Mouse (Mus musculus) bone marrow macrophage, adult 2 months (primary cell): ENCODE results near the gene Tob2. TPM values are rescaled to one million over a fixed set of nuclear protein-coding genes. Genes with fewer than 3 reads are reported as not detected.

ENCODE experiments used
- H3K27ac ChIP-seq: 2 replicates; pipeline ENCODE4 v1.5.1; 2012; ENCODE audit warnings: low read depth, low read length; ENCODE audit not compliant: insufficient read depth
- H3K4me1 ChIP-seq: 2 replicates; pipeline ENCODE4 v1.6.1; 2012; ENCODE audit warnings: low read length; ENCODE audit not compliant: control insufficient read depth, insufficient read depth
- H3K4me3 ChIP-seq: 2 replicates; pipeline ENCODE4 v1.5.1; 2012; ENCODE audit warnings: mild to moderate bottlenecking, low read length, moderate library complexity; ENCODE audit not compliant: insufficient read depth
- CTCF ChIP-seq: IDR thresholded peaks from 2 replicates; pipeline ENCODE4 v1.5.1; 2012; ENCODE audit warnings: low read depth, mild to moderate bottlenecking, low read length, moderate library complexity
- POLR2A ChIP-seq: IDR thresholded peaks from 2 replicates; pipeline ENCODE4 v1.6.1; 2012; ENCODE audit warnings: mild to moderate bottlenecking, low read depth, low read length, borderline replicate concordance
- polyA plus RNA-seq: library from polyadenylated mRNA; stranded (reverse); fragments of >200 nt; gene quantifications from 2 replicates; pipeline ENCODE4 v1.2.4, GENCODE M21; 2012; ENCODE audit not compliant: missing spikeins, insufficient read depth, insufficient read length

The Tob2 gene
- polyA plus RNA-seq, 1 experiment: 35.4 TPM

DNA sequence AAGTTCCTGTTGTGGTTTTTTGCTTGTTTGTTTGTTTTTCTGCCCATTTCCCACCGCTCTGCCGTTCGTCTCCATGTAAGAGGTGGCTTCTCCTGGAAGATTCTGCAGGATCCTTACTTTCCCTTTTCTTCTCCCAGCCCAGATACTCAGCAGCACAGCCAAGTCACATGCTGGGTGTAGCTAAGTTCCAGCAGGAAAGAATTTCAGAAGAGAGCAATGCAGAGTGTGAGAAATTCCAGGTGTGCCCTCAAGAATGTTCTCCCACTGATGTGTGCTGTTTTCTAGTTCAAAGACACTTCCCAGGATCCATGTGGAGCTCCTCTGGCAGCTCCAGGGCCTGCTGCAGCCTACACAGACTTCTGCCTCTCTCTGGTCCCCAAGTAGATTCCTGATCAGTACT, 53.7 kb downstream of the Tob2 start:
- no peak overlapping the region for H3K4me3 ChIP-seq
- TF ChIP-seq POLR2A (no peak), CTCF (no peak)
- peaks cover 17% of the 10 kb centered on the region for H3K4me1 ChIP-seq
- no peak overlapping the region for H3K27ac ChIP-seq

DNA sequence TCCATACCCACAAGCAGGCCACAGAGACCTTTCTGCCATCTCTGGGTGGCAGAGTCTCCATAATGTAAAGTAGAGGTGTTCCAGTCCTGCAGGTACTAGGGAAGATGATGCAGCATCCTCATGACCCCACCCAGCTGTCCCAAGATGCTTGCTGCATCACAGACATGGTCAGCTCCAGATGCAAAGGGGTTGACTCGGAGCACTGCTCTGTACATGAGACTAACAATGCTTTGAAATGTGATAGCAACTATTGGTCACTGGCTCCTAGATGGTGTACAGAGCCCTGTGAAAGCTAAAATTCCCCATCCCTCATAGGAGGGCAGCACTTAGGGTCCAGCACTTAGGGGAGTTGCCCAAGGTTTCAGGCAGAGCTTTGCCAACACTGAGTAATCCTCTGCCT, 54.4 kb downstream of the Tob2 start:
- no peak overlapping the region for H3K27ac ChIP-seq
- no peak for TF ChIP-seq POLR2A
- TF ChIP-seq CTCF: no peak
- H3K4me3 ChIP-seq: no peak overlapping the region
- H3K4me1 ChIP-seq: peaks cover 13% of the 10 kb centered on the region

DNA sequence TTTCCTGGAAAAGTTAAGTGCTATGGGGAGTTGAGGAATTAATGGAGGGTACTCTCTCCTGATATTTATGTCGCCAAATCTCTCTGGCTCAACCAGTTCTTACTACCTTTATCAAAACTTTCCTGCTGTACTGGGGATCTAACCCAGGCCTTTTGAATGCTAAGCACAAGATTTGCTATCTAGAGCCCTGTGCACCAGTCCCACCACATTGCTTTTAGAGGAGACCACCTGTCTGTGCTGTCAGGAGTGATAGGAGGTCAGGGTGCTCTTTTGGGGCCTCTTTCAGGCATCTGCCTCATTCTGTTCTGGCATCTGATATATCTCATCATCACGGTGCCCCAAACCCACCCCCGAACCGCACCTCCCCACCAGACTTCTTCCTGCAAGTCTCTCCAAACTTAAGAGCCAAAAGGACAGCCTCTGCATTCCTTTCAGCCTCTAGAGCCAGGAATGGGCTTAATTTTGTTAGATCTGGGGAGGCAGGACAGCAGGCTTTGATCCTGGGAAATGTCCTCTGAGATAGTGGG, 55.1 kb downstream of the Tob2 start:
- no peak for TF ChIP-seq POLR2A
- no peak for TF ChIP-seq CTCF
- Histone ChIP-seq H3K4me1 (peaks cover 9% of the 10 kb centered on the region), H3K27ac (no peak overlapping the region)

DNA sequence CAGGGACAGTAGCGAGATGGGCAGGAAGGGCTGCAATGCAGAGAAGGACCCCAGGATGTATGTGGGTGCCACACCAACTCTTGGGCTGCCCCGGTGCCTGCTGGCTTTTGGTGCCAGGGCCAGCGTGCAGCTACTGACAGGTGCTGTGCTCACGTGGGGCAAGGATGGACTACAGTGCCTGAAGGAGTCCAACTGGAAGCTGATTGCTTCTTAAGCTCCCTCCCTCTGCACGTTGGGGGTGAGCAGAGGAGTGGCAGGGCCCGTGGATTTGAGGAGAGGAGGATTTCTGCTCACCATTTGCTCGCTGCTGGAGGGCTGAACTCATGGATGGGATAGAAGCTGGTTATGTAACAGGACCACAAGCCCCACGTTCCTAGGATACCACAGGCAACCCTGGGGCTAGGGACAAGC, 55.6 kb downstream of the Tob2 start:
- H3K27ac ChIP-seq: no peak overlapping the region
- H3K4me3 ChIP-seq: peak overlapping the region; percentile 31
- H3K4me1 ChIP-seq: peaks cover 9% of the 10 kb centered on the region
- TF ChIP-seq POLR2A (no peak), CTCF (no peak)

More for the DNA sequence above, 55.1 kb downstream of the Tob2 start:
- H3K4me3 ChIP-seq: no peak overlapping the region

DNA sequence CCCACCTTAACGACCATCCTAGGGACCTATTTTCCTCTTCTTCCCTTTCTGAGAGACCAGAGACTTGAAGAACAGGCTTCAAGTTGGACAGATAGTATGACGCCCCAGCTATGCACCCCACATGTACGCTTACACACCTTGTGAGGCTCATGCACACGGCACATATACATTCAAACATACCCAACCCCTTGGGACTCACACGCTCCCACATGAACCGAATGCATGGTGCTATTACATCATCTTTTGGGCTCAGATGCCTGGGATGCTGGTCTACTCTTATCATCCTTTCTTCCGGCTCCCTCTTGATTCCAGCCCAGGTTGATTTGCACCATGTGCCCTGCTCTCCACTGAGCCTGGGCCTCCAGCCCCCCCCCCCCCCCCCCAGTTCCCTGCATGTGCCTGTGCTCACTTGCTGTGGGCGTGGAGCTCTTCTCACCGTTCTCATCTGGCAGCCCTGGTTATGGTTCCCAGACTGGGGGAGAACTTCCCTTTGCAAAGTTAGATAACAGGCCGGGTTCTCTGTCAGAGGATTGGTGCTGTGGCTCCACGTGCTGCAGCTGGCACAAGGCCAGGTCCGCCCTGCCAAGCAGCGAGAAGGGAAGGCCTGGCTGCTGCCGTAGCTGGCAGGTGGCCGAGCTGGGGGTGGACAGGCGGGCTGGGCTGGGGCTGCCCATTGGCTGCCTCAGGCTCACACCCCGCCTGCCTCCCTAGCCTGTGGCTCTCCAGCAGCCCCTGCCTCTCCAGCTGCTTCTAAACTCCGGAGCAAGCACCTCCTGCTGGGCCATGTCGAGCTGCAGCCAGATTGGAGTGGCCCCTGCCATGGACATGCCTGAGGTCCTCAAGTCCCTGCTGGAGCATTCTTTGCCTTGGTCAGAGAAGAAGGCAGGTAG, 56.4 kb downstream of the Tob2 start, which contains the start of gene Tef:
Gene Tef (plus strand): TSS at position 421 of the 890 bp plus-strand sequence.
- H3K27ac ChIP-seq: no peak within 1 kb of the TSS
- peaks cover 9% of the 10 kb centered on the region for H3K4me1 ChIP-seq
- TF ChIP-seq POLR2A (no peak), CTCF (no peak)
- peak within 1 kb of the TSS; percentile 31 for H3K4me3 ChIP-seq

DNA sequence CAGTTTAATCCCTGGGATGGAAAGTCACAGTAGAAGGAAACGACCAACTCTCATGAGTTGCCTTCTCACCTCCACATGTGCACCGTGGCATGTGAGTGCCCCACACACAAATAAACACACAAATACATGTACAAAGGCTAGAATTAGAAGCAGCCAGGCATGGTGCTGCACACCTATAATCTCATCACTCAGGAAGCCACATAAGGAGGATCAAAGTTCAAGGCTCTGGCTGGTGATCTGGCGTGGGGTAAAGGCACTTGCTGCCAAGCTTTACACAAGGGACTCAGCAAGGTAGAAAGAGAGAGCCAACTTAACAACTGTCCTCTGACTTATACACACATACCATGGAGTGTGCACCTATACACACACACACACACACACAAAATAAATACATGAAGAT, 58.2 kb downstream of the Tob2 start:
- H3K27ac ChIP-seq: no peak overlapping the region
- H3K4me1 ChIP-seq: peaks cover 9% of the 10 kb centered on the region
- no peak overlapping the region for H3K4me3 ChIP-seq
- no peak for TF ChIP-seq POLR2A
- TF ChIP-seq CTCF: no peak

DNA sequence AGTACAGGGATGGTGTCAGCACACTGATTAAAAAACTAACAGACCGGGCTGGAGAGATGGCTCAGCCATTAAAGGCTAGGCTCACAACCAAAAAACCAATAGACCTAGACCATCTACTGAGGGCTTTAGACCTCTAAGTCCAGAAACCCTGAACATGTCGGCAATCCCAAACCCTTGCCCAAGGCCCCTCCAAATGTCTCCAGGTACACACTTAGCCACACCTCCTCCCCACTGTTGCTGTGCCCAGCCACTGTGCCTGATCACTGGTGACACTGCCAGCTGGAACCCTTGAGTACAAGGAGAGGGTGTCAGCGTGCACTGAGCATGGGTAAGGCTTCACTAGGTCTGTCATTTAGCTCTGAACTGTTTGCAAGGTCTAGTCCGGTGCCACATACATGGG, 60.2 kb downstream of the Tob2 start:
- TF ChIP-seq CTCF: no peak
- no peak for TF ChIP-seq POLR2A
- Histone ChIP-seq H3K4me1 (peaks cover 9% of the 10 kb centered on the region), H3K4me3 (no peak overlapping the region), H3K27ac (no peak overlapping the region)

Other genes with a start within 250 kb of the Tob2 start
- 7.7 and 11.1 TPM in 2 replicates for gene L3mbtl2, start 194.9 kb downstream of the Tob2 start, polyA plus RNA-seq
- 0.67 TPM in 1 of 2 replicates, not detected in the other for gene Chadl, start 161.5 kb downstream of the Tob2 start, polyA plus RNA-seq
- gene Zc3h7b, start 113.7 kb downstream of the Tob2 start, polyA plus RNA-seq: 13.3 and 13.6 TPM in 2 replicates
- gene Rangap1, start 113.3 kb downstream of the Tob2 start, polyA plus RNA-seq: 54.7 and 54.8 TPM in 2 replicates
- gene Tef, start 56.4 kb downstream of the Tob2 start, polyA plus RNA-seq: 69.3 and 74.1 TPM in 2 replicates
- gene Phf5a, start 13.1 kb upstream of the Tob2 start, polyA plus RNA-seq: 45.5 and 51.6 TPM in 2 replicates
- 79.8 and 97.0 TPM in 2 replicates for gene Aco2, start 13.5 kb upstream of the Tob2 start, polyA plus RNA-seq
- gene Polr3h, start 67.4 kb upstream of the Tob2 start, polyA plus RNA-seq: 6.0 and 6.8 TPM in 2 replicates
- 0.29 TPM in 1 of 2 replicates, not detected in the other for gene Csdc2, start 78.0 kb upstream of the Tob2 start, polyA plus RNA-seq
- 16.7 and 20.7 TPM in 2 replicates for gene Pmm1, start 102.1 kb upstream of the Tob2 start, polyA plus RNA-seq
- gene 1700029P11Rik, start 121.7 kb upstream of the Tob2 start, polyA plus RNA-seq: not detected in 2 replicates
- 20.0 and 21.0 TPM in 2 replicates for gene Xrcc6, start 129.0 kb upstream of the Tob2 start, polyA plus RNA-seq
- 20.9 and 28.1 TPM in 2 replicates for gene Desi1, start 175.1 kb upstream of the Tob2 start, polyA plus RNA-seq
- 66.2 and 69.9 TPM in 2 replicates for gene Snu13, start 188.8 kb upstream of the Tob2 start, polyA plus RNA-seq
- gene 4930407I10Rik, start 200.4 kb upstream of the Tob2 start, polyA plus RNA-seq: not detected in 2 replicates
- not detected in 2 replicates for gene Mei1, start 211.2 kb upstream of the Tob2 start, polyA plus RNA-seq